Mouse (Mus musculus): ENCODE measurements around the gene Tmem220. TPM values are rescaled to one million over a fixed set of nuclear protein-coding genes. Genes with fewer than 3 reads are reported as not detected.
A peak's percentile ranks its signal among the peaks of the same experiment; 100 is the strongest.

The Tmem220 gene
- polyA plus RNA-seq, 1 experiment from 2014 or later: 0.46 TPM

GRCm38 (mm10) chr11:67077435-67077834 is 52.5 kb downstream of the Tmem220 start:
- Histone ChIP-seq H3K4me3 (replicated peaks) (no peak overlapping the region), H3K27ac (no peak overlapping the region), H3K36me3 (replicated peaks) (no peaks in the 10 kb centered on the region), H3K9me3 (no peaks in the 10 kb centered on the region), H3K9ac (no peak overlapping the region), H3K4me1 (peaks cover 27% of the 10 kb centered on the region), H3K27me3 (0 out of 2 replicates have a peak, but pooled peaks cover 10% of the 10 kb centered on the region), H3K4me2 (no peak overlapping the region)
- ATAC-seq (ENCODE audit: low FRiP score): no peak; the same call in 1 of the 2 replicates
- WGBS: 51% methylated on average over 3 of the region's 3 CpGs

- Histone ChIP-seq H3K4me1 (peaks cover 27% of the 10 kb centered on the region), H3K9ac (no peak within 1 kb of the TSS), H3K36me3 (replicated peaks) (no peaks in the 10 kb centered on the region), H3K4me2 (no peak within 1 kb of the TSS), H3K27ac (no peak within 1 kb of the TSS), H3K9me3 (no peaks in the 10 kb centered on the region), H3K27me3 (peaks cover 14% of the 10 kb centered on the region), H3K4me3 (replicated peaks) (no peak within 1 kb of the TSS)
- WGBS: 89% methylated on average over 5 of the region's 5 CpGs
- no peak for ATAC-seq (ENCODE audit: low FRiP score)
Measured at GRCm38 (mm10) chr11:67078000-67078399, 53.0 kb downstream of the Tmem220 start, which contains the start of gene Myh3. Gene Myh3 (plus strand): TSS chr11:67078300.

GRCm38 (mm10) chr11:67078888-67079287 is 53.9 kb downstream of the Tmem220 start:
- Histone ChIP-seq H3K9me3 (no peaks in the 10 kb centered on the region), H3K36me3 (replicated peaks) (no peaks in the 10 kb centered on the region), H3K27me3 (peaks cover 23% of the 10 kb centered on the region), H3K4me3 (replicated peaks) (no peak overlapping the region), H3K4me2 (no peak overlapping the region), H3K27ac (no peak overlapping the region), H3K4me1 (peaks cover 27% of the 10 kb centered on the region), H3K9ac (no peak overlapping the region)
- 91% methylated on average over 6 of the region's 6 CpGs for WGBS
- no peak for ATAC-seq (ENCODE audit: low FRiP score)

- Histone ChIP-seq H3K4me3 (replicated peaks) (no peak overlapping the region), H3K36me3 (replicated peaks) (no peaks in the 10 kb centered on the region), H3K4me2 (no peak overlapping the region), H3K27ac (0 out of 2 replicates have a peak overlapping the region, but pooled peaks have one; percentile 36), H3K9me3 (no peaks in the 10 kb centered on the region), H3K4me1 (peaks cover 27% of the 10 kb centered on the region), H3K27me3 (peaks cover 31% of the 10 kb centered on the region), H3K9ac (no peak overlapping the region)
- 47% methylated on average over 11 of the region's 11 CpGs for WGBS
- no peak for ATAC-seq (ENCODE audit: low FRiP score)
Measured at GRCm38 (mm10) chr11:67079740-67080139, 54.8 kb downstream of the Tmem220 start.

- no peak overlapping the region for H3K9ac ChIP-seq
- no peak overlapping the region for H3K4me3 ChIP-seq (replicated peaks)
- WGBS: 8% methylated on average over 3 of the region's 3 CpGs
- H3K27me3 ChIP-seq: peaks cover 35% of the 10 kb centered on the region
- H3K9me3 ChIP-seq: no peaks in the 10 kb centered on the region
- 0 out of 2 replicates have a peak overlapping the region, but pooled peaks have one; percentile 36 for H3K27ac ChIP-seq
- peak; percentile 62 for ATAC-seq (ENCODE audit: low FRiP score)
- H3K4me1 ChIP-seq: peaks cover 22% of the 10 kb centered on the region
- no peaks in the 10 kb centered on the region for H3K36me3 ChIP-seq (replicated peaks)
- no peak overlapping the region for H3K4me2 ChIP-seq
Measured at GRCm38 (mm10) chr11:67080168-67080567, 55.2 kb downstream of the Tmem220 start.

GRCm38 (mm10) chr11:67081125-67081649 is 56.2 kb downstream of the Tmem220 start:
- Histone ChIP-seq H3K27ac (0 out of 2 replicates have a peak overlapping the region, but pooled peaks have one; percentile 25), H3K4me3 (replicated peaks) (no peak overlapping the region), H3K36me3 (replicated peaks) (no peaks in the 10 kb centered on the region), H3K27me3 (peaks cover 39% of the 10 kb centered on the region), H3K4me2 (peak overlapping the region; percentile 24), H3K9ac (no peak overlapping the region), H3K9me3 (no peaks in the 10 kb centered on the region), H3K4me1 (peaks cover 22% of the 10 kb centered on the region)
- 6% methylated on average over 10 of the region's 11 CpGs for WGBS
- peak; percentile 69 for ATAC-seq (ENCODE audit: low FRiP score)

- Histone ChIP-seq H3K27me3 (peaks cover 47% of the 10 kb centered on the region), H3K4me3 (replicated peaks) (no peak overlapping the region), H3K27ac (no peak overlapping the region), H3K4me1 (peaks cover 22% of the 10 kb centered on the region), H3K9me3 (no peaks in the 10 kb centered on the region), H3K4me2 (no peak overlapping the region), H3K9ac (no peak overlapping the region), H3K36me3 (replicated peaks) (no peaks in the 10 kb centered on the region)
- 90% methylated on average over 7 of the region's 7 CpGs for WGBS
- no peak for ATAC-seq (ENCODE audit: low FRiP score)
Measured at GRCm38 (mm10) chr11:67082188-67082587, 57.2 kb downstream of the Tmem220 start.

- peaks cover 22% of the 10 kb centered on the region for H3K4me1 ChIP-seq
- H3K27ac ChIP-seq: no peak overlapping the region
- H3K4me2 ChIP-seq: no peak overlapping the region
- H3K9me3 ChIP-seq: no peaks in the 10 kb centered on the region
- WGBS: 86% methylated on average over 13 of the region's 13 CpGs
- no peak overlapping the region for H3K4me3 ChIP-seq (replicated peaks)
- peaks cover 47% of the 10 kb centered on the region for H3K27me3 ChIP-seq
- no peak for ATAC-seq (ENCODE audit: low FRiP score)
- H3K36me3 ChIP-seq (replicated peaks): no peaks in the 10 kb centered on the region
- no peak overlapping the region for H3K9ac ChIP-seq
Measured at GRCm38 (mm10) chr11:67082793-67083192, 57.8 kb downstream of the Tmem220 start.

GRCm38 (mm10) chr11:67083239-67083638 is 58.3 kb downstream of the Tmem220 start:
- 48% methylated on average over 6 of the region's 6 CpGs for WGBS
- peaks cover 47% of the 10 kb centered on the region for H3K27me3 ChIP-seq
- ATAC-seq (ENCODE audit: low FRiP score): no peak

GRCm38 (mm10) chr11:67083712-67084340 is 58.9 kb downstream of the Tmem220 start:
- H3K4me3 ChIP-seq (replicated peaks): no peak overlapping the region
- H3K27ac ChIP-seq: no peak overlapping the region
- H3K27me3 ChIP-seq: peaks cover 47% of the 10 kb centered on the region
- WGBS: 37% methylated on average over 32 of the region's 32 CpGs
- no peaks in the 10 kb centered on the region for H3K9me3 ChIP-seq
- H3K9ac ChIP-seq: no peak overlapping the region
- H3K36me3 ChIP-seq (replicated peaks): no peaks in the 10 kb centered on the region
- no peak for ATAC-seq (ENCODE audit: low FRiP score)
- no peak overlapping the region for H3K4me2 ChIP-seq
- H3K4me1 ChIP-seq: peaks cover 22% of the 10 kb centered on the region

More at GRCm38 (mm10) chr11:67083239-67083638, 58.3 kb downstream of the Tmem220 start:
- H3K4me1 ChIP-seq: peaks cover 22% of the 10 kb centered on the region
- no peak overlapping the region for H3K9ac ChIP-seq
- H3K4me3 ChIP-seq (replicated peaks): no peak overlapping the region
- no peak overlapping the region for H3K27ac ChIP-seq
- no peak overlapping the region for H3K4me2 ChIP-seq
- no peaks in the 10 kb centered on the region for H3K9me3 ChIP-seq
- no peaks in the 10 kb centered on the region for H3K36me3 ChIP-seq (replicated peaks)
